Mouse (Mus musculus) testis, adult 2 months (tissue): ENCODE measurements at regions not wholly inside any gene's neighbourhood (a gene's known extent, or its start where the extent isn't known, plus 50 kb on each side); places are given as distances from the start of the nearest gene placed in this dataset.

ENCODE experiments used
- H3K27ac ChIP-seq: fragments of 200-500 bp; 2 replicates; pipeline ENCODE4 v1.5.1; 2012; ENCODE audit warnings: low read depth, low read length; ENCODE audit not compliant: control insufficient read depth, insufficient read depth
- H3K27me3 ChIP-seq: fragments of 200-500 bp; 2 replicates; pipeline ENCODE4 v1.6.1; 2012; ENCODE audit warnings: mild to moderate bottlenecking, low read length, moderate library complexity; ENCODE audit not compliant: control insufficient read depth, insufficient read depth
- H3K36me3 ChIP-seq: fragments of 200-500 bp; 2 replicates; pipeline ENCODE4 v1.6.1; 2012; ENCODE audit warnings: mild to moderate bottlenecking, low read length; ENCODE audit not compliant: control insufficient read depth, insufficient read depth
- H3K4me1 ChIP-seq: fragments of 200-500 bp; 2 replicates; pipeline ENCODE4 v1.6.1; 2012; ENCODE audit warnings: low read length; ENCODE audit not compliant: control insufficient read depth, insufficient read depth
- H3K4me3 ChIP-seq: fragments of 200-500 bp; 2 replicates; pipeline ENCODE4 v1.5.1; 2012; ENCODE audit warnings: low read depth, mild to moderate bottlenecking, low read length, moderate library complexity, mixed read lengths; ENCODE audit not compliant: control insufficient read depth
- CTCF ChIP-seq: fragments of 200-500 bp; IDR thresholded peaks from 2 replicates; pipeline ENCODE4 v1.5.1; 2012; ENCODE audit warnings: low read depth, mild to moderate bottlenecking, inconsistent platforms, low read length, moderate library complexity; ENCODE audit not compliant: control insufficient read depth, insufficient read depth, insufficient replicate concordance
- POLR2A ChIP-seq: fragments of 200-500 bp; IDR thresholded peaks from 2 replicates; pipeline ENCODE4 v1.6.1; 2012; ENCODE audit warnings: low read depth, mild to moderate bottlenecking, inconsistent platforms, low read length, moderate library complexity; ENCODE audit not compliant: control insufficient read depth

DNA sequence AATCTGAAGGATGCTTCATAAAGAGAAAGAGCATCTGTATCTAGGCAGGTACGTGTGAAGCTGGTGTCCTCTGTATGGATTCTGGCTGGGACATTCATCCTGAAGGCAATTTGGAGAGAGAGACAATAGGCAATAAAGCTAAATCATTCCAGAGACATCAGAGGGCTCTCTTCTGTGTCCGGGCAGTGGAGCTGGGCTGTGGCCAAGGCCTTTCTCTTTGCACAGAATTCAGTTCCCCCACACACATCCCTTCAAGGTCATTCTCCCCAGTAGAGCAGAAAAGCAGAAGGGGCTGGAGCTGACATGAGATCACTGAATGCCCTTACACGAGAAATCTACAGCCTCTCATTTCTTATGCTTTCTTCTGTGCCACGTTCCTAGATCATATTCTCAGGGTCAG, 109.7 kb upstream of the Gm10306 start:
- Histone ChIP-seq H3K4me3 (no peak overlapping the region), H3K27ac (no peak overlapping the region), H3K36me3 (no peaks in the 10 kb centered on the region), H3K4me1 (no peaks in the 10 kb centered on the region), H3K27me3 (no peaks in the 10 kb centered on the region)
- no peak for TF ChIP-seq CTCF
- no peak for TF ChIP-seq POLR2A
